Mouse (Mus musculus): ENCODE measurements around the gene Olfr1123. TPM values are rescaled to one million over a fixed set of nuclear protein-coding genes. Genes with fewer than 3 reads are reported as not detected.
"Not testable (repeated sequence)": the region's sequence is repeated elsewhere in the genome, so short reads cannot be mapped to it uniquely, and the experiment has no call there.

The Olfr1123 gene
- polyA plus RNA-seq (2015; fragmentation: Nextera tagmentation; extraction: Ambion mirVana): not detected in 2 replicates

- Histone ChIP-seq H3K27me3 (replicated peaks) (no peaks in the 10 kb centered on the region), H3K36me3 (no peaks in the 10 kb centered on the region), H3K9ac (no peak within 1 kb of the TSS), H3K27ac (no peak within 1 kb of the TSS), H3K4me2 (no peak within 1 kb of the TSS), H3K9me3 (no peaks in the 10 kb centered on the region), H3K4me3 (replicated peaks) (no peak within 1 kb of the TSS), H3K4me1 (no peaks in the 10 kb centered on the region)
- ATAC-seq (ENCODE audit: insufficient read depth, low FRiP score, low read depth): no peak
- 76% methylated on average over 1 of the region's 1 CpGs for WGBS
Observed at GRCm38 (mm10) chr2:87416335-87416734, at the start of gene Olfr1123. Olfr1123 (plus strand) TSS chr2:87416635.

DNA sequence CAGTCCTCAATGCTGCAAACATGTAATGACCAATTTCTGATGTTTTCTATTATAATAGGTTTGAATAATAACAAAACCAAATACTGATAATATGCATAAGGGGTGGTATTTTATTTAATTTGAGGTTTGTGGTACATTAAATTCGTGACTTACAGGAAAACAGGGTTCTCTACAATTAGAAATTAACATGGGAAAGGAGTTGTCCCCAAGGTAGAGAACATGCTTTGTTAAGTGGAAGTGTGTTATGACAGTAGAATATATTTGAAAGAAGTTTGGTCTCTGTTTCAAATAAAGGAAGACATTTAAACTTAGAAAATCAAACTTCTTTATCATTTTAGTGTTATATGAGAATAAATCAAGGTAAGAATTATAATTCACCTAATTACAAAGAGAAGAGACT lies 46.8 kb upstream of the Olfr1123 start, which contains the start of gene Olfr1121:
Gene Olfr1121, plus strand, starts transcription at position 301 of the 400 bp plus-strand sequence.
- WGBS: 30% methylated on average over 1 of the region's 1 CpGs
- H3K4me2 ChIP-seq: no peak within 1 kb of the TSS
- no peak for ATAC-seq (ENCODE audit: insufficient read depth, low FRiP score, low read depth)
- no peaks in the 10 kb centered on the region for H3K4me1 ChIP-seq
- H3K27ac ChIP-seq: no peak within 1 kb of the TSS
- H3K4me3 ChIP-seq (replicated peaks): no peak within 1 kb of the TSS
- no peaks in the 10 kb centered on the region for H3K36me3 ChIP-seq
- H3K9ac ChIP-seq: no peak within 1 kb of the TSS
- H3K27me3 ChIP-seq (replicated peaks): no peaks in the 10 kb centered on the region
- no peaks in the 10 kb centered on the region for H3K9me3 ChIP-seq

- no peak overlapping the region for H3K4me3 ChIP-seq (replicated peaks)
- no peak for ATAC-seq (ENCODE audit: insufficient read depth, low FRiP score, low read depth)
- H3K27ac ChIP-seq: no peak overlapping the region
- no peaks in the 10 kb centered on the region for H3K9me3 ChIP-seq
- no peaks in the 10 kb centered on the region for H3K36me3 ChIP-seq
- H3K9ac ChIP-seq: no peak overlapping the region
- no peaks in the 10 kb centered on the region for H3K27me3 ChIP-seq (replicated peaks)
- no peak overlapping the region for H3K4me2 ChIP-seq
- H3K4me1 ChIP-seq: no peaks in the 10 kb centered on the region
- 89% methylated on average over 4 of the region's 4 CpGs for WGBS
Observed at GRCm38 (mm10) chr2:87371726-87372125, 44.7 kb upstream of the Olfr1123 start.

DNA sequence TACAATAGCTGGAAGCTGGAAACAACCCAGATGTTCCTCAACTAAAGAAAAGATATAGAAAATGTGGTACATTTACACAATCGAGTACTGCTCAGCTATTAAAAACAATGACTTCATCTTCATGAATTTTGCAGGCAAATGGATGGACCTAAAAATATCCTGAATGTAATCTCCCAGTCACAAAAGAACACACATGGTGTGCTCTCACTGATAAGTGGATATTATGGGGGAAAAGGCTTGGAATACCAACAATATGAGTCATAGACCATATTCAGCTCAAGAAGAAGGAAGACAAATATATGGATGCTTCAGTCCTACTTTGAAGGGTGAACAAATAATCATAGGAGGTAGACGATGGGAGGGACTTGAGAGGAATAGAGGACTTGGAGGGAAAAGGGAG lies 32.5 kb upstream of the Olfr1123 start:
- no peak overlapping the region for H3K9ac ChIP-seq
- ATAC-seq (ENCODE audit: insufficient read depth, low FRiP score, low read depth): no peak
- no peaks in the 10 kb centered on the region for H3K27me3 ChIP-seq (replicated peaks)
- H3K36me3 ChIP-seq: no peaks in the 10 kb centered on the region
- 77% methylated on average over 2 of the region's 2 CpGs for WGBS
- no peak overlapping the region for H3K27ac ChIP-seq
- no peak overlapping the region for H3K4me2 ChIP-seq
- H3K4me1 ChIP-seq: no peaks in the 10 kb centered on the region
- no peak overlapping the region for H3K4me3 ChIP-seq (replicated peaks)
- H3K9me3 ChIP-seq: no peaks in the 10 kb centered on the region

- Histone ChIP-seq H3K9me3 (no peaks in the 10 kb centered on the region), H3K4me1 (no peaks in the 10 kb centered on the region), H3K4me2 (no peak within 1 kb of the TSS), H3K9ac (no peak within 1 kb of the TSS), H3K27ac (no peak within 1 kb of the TSS), H3K4me3 (replicated peaks) (no peak within 1 kb of the TSS), H3K36me3 (no peaks in the 10 kb centered on the region), H3K27me3 (replicated peaks) (no peaks in the 10 kb centered on the region)
- ATAC-seq (ENCODE audit: insufficient read depth, low FRiP score, low read depth): no peak
- WGBS: 71% methylated on average over 2 of the region's 2 CpGs
Observed at GRCm38 (mm10) chr2:87385549-87385948, 30.9 kb upstream of the Olfr1123 start, which contains the start of gene Olfr1122. Olfr1122 (plus strand) TSS chr2:87385849.

DNA sequence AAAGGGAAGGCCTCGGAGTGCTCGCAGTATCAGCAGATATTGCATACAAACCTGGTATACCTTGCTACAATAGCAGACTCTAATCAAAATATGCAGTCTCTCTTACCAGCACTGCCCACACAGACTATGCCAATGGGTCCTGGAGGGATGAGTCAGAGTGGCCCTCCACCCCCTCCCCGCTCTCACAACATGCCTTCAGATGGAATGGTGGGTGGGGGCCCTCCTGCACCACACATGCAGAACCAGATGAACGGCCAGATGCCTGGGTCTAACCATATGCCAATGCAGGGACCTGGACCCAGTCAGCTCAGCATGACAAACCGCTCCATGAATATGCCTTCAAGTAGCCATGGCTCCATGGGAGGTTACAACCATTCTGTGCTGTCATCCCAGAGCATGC lies 22.8 kb upstream of the Olfr1123 start:
- not testable (repeated sequence) for H3K4me2 ChIP-seq; H3K9ac ChIP-seq; H3K4me3 ChIP-seq (replicated peaks); H3K4me1 ChIP-seq; ATAC-seq (ENCODE audit: insufficient read depth, low FRiP score, low read depth); H3K27me3 ChIP-seq (replicated peaks); H3K36me3 ChIP-seq; H3K27ac ChIP-seq; H3K9me3 ChIP-seq
- WGBS: 88% methylated on average over 5 of the region's 5 CpGs

DNA sequence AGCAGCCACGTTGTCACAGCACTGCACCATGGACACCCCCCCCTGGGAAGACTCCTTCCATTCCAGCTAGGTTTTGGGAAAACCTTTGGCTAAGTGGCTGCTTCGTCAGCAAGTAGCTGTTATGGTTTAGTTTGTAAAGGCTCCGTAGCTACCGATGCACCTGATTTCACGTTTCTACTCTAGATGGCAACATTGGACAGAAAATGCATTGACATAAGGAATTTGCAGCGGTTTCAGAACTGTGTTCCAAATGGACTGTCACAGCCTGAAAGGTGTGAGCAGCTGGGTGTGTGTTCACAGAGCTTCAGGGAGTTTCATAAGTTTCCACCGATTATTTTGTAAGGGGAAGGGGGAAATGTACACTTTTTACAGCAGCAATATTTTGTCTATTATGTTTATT lies 21.7 kb upstream of the Olfr1123 start:
- not testable (repeated sequence) for H3K4me1 ChIP-seq; H3K9me3 ChIP-seq; H3K4me3 ChIP-seq (replicated peaks); H3K4me2 ChIP-seq; H3K9ac ChIP-seq; ATAC-seq (ENCODE audit: insufficient read depth, low FRiP score, low read depth); H3K36me3 ChIP-seq; H3K27me3 ChIP-seq (replicated peaks); H3K27ac ChIP-seq
- WGBS: 73% methylated on average over 7 of the region's 7 CpGs

- ATAC-seq (ENCODE audit: insufficient read depth, low FRiP score, low read depth): no peak
- Histone ChIP-seq H3K9me3 (no peaks in the 10 kb centered on the region), H3K4me3 (replicated peaks) (no peak within 1 kb of the TSS), H3K4me2 (no peak within 1 kb of the TSS), H3K27me3 (replicated peaks) (no peaks in the 10 kb centered on the region), H3K27ac (no peak within 1 kb of the TSS), H3K9ac (no peak within 1 kb of the TSS), H3K4me1 (no peaks in the 10 kb centered on the region), H3K36me3 (no peaks in the 10 kb centered on the region)
- WGBS: 98% methylated on average over 1 of the region's 1 CpGs
Observed at GRCm38 (mm10) chr2:87429975-87430374, 13.5 kb downstream of the Olfr1123 start, which contains the start of gene Olfr1124. Olfr1124 (plus strand) TSS chr2:87430275.

- H3K4me1 ChIP-seq: no peaks in the 10 kb centered on the region
- H3K36me3 ChIP-seq: no peaks in the 10 kb centered on the region
- H3K27ac ChIP-seq: no peak overlapping the region
- no peak overlapping the region for H3K9ac ChIP-seq
- 87% methylated on average over 16 of the region's 16 CpGs for WGBS
- no peak for ATAC-seq (ENCODE audit: insufficient read depth, low FRiP score, low read depth)
- H3K27me3 ChIP-seq (replicated peaks): no peaks in the 10 kb centered on the region
- H3K9me3 ChIP-seq: no peaks in the 10 kb centered on the region
- H3K4me2 ChIP-seq: no peak overlapping the region
- no peak overlapping the region for H3K4me3 ChIP-seq (replicated peaks)
Observed at GRCm38 (mm10) chr2:87437731-87438130, 21.3 kb downstream of the Olfr1123 start.

- Histone ChIP-seq H3K4me3 (replicated peaks) (no peak within 1 kb of the TSS), H3K27me3 (replicated peaks) (no peaks in the 10 kb centered on the region), H3K9me3 (no peaks in the 10 kb centered on the region), H3K36me3 (no peaks in the 10 kb centered on the region), H3K9ac (no peak within 1 kb of the TSS), H3K4me2 (no peak within 1 kb of the TSS), H3K27ac (no peak within 1 kb of the TSS), H3K4me1 (no peaks in the 10 kb centered on the region)
- ATAC-seq (ENCODE audit: insufficient read depth, low FRiP score, low read depth): no peak
Observed at GRCm38 (mm10) chr2:87453662-87454061, 37.2 kb downstream of the Olfr1123 start, which contains the start of gene Olfr1126. Olfr1126 (plus strand) TSS chr2:87453962.

GRCm38 (mm10) chr2:87461769-87462168 lies 45.3 kb downstream of the Olfr1123 start:
- no peaks in the 10 kb centered on the region for H3K36me3 ChIP-seq
- H3K4me1 ChIP-seq: no peaks in the 10 kb centered on the region
- H3K9ac ChIP-seq: no peak overlapping the region
- no peak for ATAC-seq (ENCODE audit: insufficient read depth, low FRiP score, low read depth)
- no peak overlapping the region for H3K4me2 ChIP-seq
- H3K27me3 ChIP-seq (replicated peaks): no peaks in the 10 kb centered on the region
- 89% methylated on average over 4 of the region's 4 CpGs for WGBS
- H3K4me3 ChIP-seq (replicated peaks): no peak overlapping the region
- no peak overlapping the region for H3K27ac ChIP-seq
- H3K9me3 ChIP-seq: no peaks in the 10 kb centered on the region

Measured in stomach, embryonic 15.5 days (tissue).